Mouse (Mus musculus): Measurements from ENCODE around the gene Nt5c3b.

DNA sequence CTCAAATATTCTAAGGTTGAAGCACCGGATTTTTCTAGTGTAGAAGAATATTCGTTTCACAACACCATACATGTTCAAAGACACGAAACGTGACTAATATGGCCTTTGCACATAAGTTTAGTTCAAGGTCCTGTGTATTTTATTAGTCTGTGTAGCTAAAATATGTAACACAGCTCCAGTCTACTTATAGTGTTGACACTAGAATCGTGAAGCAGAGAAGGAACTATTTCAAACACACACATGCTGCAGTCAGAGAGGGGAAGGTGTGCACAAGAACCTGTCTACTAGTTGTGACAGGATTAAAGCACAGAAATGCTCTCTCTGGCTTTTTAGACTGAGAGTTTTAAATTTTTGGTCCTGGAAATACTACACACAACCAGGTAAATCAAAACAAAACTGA, 16.1 kb upstream of the Nt5c3b start:
- TF ChIP-seq POLR2A (IDR thresholded peaks at IDR 0.05; ENCODE audit: low read depth, low read length), result no peak
- TF ChIP-seq CTCF (IDR thresholded peaks at IDR 0.05; ENCODE audit: extremely low read depth, insufficient read depth, insufficient read length, insufficient replicate concordance), result no peak
